In the genomic region with DNA sequence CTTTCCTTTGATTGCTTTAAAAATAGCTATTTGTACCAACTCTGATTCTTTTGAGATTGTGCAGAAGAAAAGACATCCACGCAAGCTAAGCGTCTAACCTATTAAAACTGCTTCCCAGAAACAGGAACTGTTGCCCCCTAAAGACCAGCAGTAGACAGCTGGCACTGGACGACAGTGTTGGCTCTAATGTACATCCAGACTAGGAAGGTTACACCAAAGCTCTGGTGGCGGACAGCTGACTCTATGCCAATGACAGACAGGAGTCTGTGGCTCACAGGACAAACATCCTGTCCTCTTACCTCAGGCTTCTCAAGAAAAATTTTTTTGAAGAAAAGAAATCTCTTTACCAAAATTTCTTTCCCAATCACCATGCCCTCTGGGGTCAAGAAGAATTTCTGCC, we compare ENCODE assay signal across 18 mouse cellular contexts.
DNase-seq lines count a peak whose midpoint lies in the region; ATAC-seq and TF ChIP-seq lines count a peak whose summit lies in the region.
"Had no signal": no experiment of that assay in that cellular context is flagged by ENCODE, and none has a peak within 500 bp of the region (broad histone marks: within the 10 kb centered on the region; RNA-seq: fewer than 3 reads in every experiment).

No protein-coding gene starts in this region.

- H3K9ac ChIP-seq in lung, postnatal 0 days (replicated peaks; ENCODE audit: low read depth), result no peak overlapping the region
- no peak overlapping the region for H3K9ac ChIP-seq in forebrain, embryonic 16.5 days (replicated peaks; ENCODE audit: low read depth, low read length)
- H3K9ac ChIP-seq: embryonic facial prominence, embryonic 15.5 days; heart, embryonic 13.5 days; hindbrain, embryonic 15.5 days had no signal

- H3K27ac ChIP-seq in lung, postnatal 0 days (ENCODE audit: low read length), result no peak overlapping the region
- no peak overlapping the region for H3K27ac ChIP-seq in forebrain, embryonic 16.5 days (ENCODE audit: low read length)
- H3K27ac ChIP-seq: embryonic facial prominence, embryonic 15.5 days; forebrain, embryonic 10.5 days; heart, embryonic 13.5 days; hindbrain, embryonic 15.5 days had no signal

- TF ChIP-seq CTCF in lung, postnatal 0 days (IDR thresholded peaks at IDR 0.05), result no peak

- no peaks in the 10 kb centered on the region for H3K4me1 ChIP-seq in lung, postnatal 0 days (ENCODE audit: insufficient read depth, low read depth, low read length)
- no peaks in the 10 kb centered on the region for H3K4me1 ChIP-seq in forebrain, embryonic 16.5 days (replicated peaks; ENCODE audit: control insufficient read depth, insufficient read depth, low read length)
- H3K4me1 ChIP-seq: embryonic facial prominence, embryonic 15.5 days; forebrain, embryonic 10.5 days; heart, embryonic 13.5 days had no signal

- WGBS in lung, postnatal 0 days, result 81% methylated on average over 4 of the region's 4 CpGs
- 86% methylated on average over 4 of the region's 4 CpGs for WGBS in forebrain, embryonic 16.5 days

- H3K4me3 ChIP-seq in lung, postnatal 0 days (ENCODE audit: low read depth, low read length), result no peak overlapping the region
- no peak overlapping the region for H3K4me3 ChIP-seq in forebrain, embryonic 16.5 days (replicated peaks; ENCODE audit: low read length)
- H3K4me3 ChIP-seq: embryonic facial prominence, embryonic 15.5 days; erythroblast, embryonic 14.5 days; forebrain, embryonic 10.5 days; heart, embryonic 13.5 days; hindbrain, embryonic 15.5 days had no signal

- H3K36me3 ChIP-seq in lung, postnatal 0 days (ENCODE audit: insufficient read depth, low read length), result no peaks in the 10 kb centered on the region
- H3K36me3 ChIP-seq in forebrain, embryonic 16.5 days (ENCODE audit: control insufficient read depth, insufficient read depth), result no peaks in the 10 kb centered on the region
- H3K36me3 ChIP-seq: embryonic facial prominence, embryonic 15.5 days; forebrain, embryonic 10.5 days; heart, embryonic 13.5 days; hindbrain, embryonic 15.5 days had no signal

- TF ChIP-seq EP300 in lung, postnatal 0 days (IDR thresholded peaks at IDR 0.05), result no peak

- no peak for ATAC-seq in lung, postnatal 0 days
- no peak for ATAC-seq in forebrain, embryonic 16.5 days
- ATAC-seq: forebrain, embryonic 14.5 days; intestine, embryonic 16.5 days had no signal

- no peaks in the 10 kb centered on the region for H3K27me3 ChIP-seq in lung, postnatal 0 days (replicated peaks; ENCODE audit: insufficient read depth, low read length)
- H3K27me3 ChIP-seq in forebrain, embryonic 16.5 days (replicated peaks; ENCODE audit: control insufficient read depth, insufficient read depth, low read length), result no peaks in the 10 kb centered on the region
- H3K27me3 ChIP-seq: embryonic facial prominence, embryonic 15.5 days; heart, embryonic 13.5 days; hindbrain, embryonic 15.5 days had no signal

- H3K9me3 ChIP-seq in lung, postnatal 0 days (ENCODE audit: low read length), result no peaks in the 10 kb centered on the region
- H3K9me3 ChIP-seq in forebrain, embryonic 16.5 days (ENCODE audit: control insufficient read depth, low read length), result no peaks in the 10 kb centered on the region
- H3K9me3 ChIP-seq: embryonic facial prominence, embryonic 15.5 days; forebrain, embryonic 10.5 days; heart, embryonic 13.5 days; hindbrain, embryonic 15.5 days had no signal

- H3K4me2 ChIP-seq in lung, postnatal 0 days (replicated peaks; ENCODE audit: low read depth, low read length), result no peak overlapping the region
- no peak overlapping the region for H3K4me2 ChIP-seq in forebrain, embryonic 16.5 days (ENCODE audit: low read length)
- H3K4me2 ChIP-seq: embryonic facial prominence, embryonic 15.5 days; heart, embryonic 13.5 days; hindbrain, embryonic 15.5 days had no signal

- DNase-seq in cerebellum, adult 18-20 months, result peak; percentile 35 to 50
- DNase-seq in cerebellum, adult 8-10 months, result no peak
- peak; percentile 15 for DNase-seq in heart, adult 11 months
- DNase-seq in heart, adult 18-20 months, result no peak
- DNase-seq in cerebellum, postnatal 10 days, result peak; percentile 39 to 59
- DNase-seq in lung, postnatal 0 days (ENCODE audit: low spot score), result no peak
- DNase-seq: adrenal gland, postnatal 14 days; embryo, embryonic 11 days; gastrocnemius, postnatal 14 days; heart, postnatal 36 days had no signal

Comparison
In these comparisons a context has a peak if more than half of its experiments do, and no peak if none do; other contexts are left out.
1. DNase-seq: peak in cerebellum, adult 18-20 months (2 of 2), heart, adult 11 months (single experiment) and cerebellum, postnatal 10 days (2 of 2); none in cerebellum, adult 8-10 months (single experiment), heart, adult 18-20 months (0 of 2) and lung, postnatal 0 days (single experiment).